Mouse (Mus musculus) kidney, postnatal 4 days (tissue): ENCODE measurements around the gene Uspl1.

ENCODE experiments used
- DNase-seq, 2 experiments: peaks; one replicate each; pipeline ENCODE4 v3.0.0; 2021; ENCODE audit warnings: mixed read lengths in 2 of 2

The Uspl1 gene

DNA sequence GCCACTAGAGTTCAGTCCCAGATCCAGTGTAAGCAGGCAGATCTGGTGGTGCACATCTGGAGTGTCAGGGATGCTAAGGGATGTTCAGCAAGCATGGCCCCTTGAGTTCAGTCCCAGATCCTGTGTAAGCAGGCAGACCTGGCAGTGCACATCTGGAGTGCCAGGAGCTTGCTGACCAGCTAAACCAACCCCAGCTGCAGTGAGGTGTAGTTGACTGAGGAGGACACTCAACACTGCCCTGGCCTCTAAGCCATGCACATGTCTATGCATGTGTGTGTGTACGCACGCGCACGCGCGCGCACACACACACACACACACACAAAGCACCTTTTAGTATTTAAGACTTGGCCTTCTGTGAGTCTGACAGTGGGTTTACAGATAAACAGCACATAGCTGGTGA, 31.4 kb downstream of the Uspl1 start:
- DNase-seq: no peak

DNA sequence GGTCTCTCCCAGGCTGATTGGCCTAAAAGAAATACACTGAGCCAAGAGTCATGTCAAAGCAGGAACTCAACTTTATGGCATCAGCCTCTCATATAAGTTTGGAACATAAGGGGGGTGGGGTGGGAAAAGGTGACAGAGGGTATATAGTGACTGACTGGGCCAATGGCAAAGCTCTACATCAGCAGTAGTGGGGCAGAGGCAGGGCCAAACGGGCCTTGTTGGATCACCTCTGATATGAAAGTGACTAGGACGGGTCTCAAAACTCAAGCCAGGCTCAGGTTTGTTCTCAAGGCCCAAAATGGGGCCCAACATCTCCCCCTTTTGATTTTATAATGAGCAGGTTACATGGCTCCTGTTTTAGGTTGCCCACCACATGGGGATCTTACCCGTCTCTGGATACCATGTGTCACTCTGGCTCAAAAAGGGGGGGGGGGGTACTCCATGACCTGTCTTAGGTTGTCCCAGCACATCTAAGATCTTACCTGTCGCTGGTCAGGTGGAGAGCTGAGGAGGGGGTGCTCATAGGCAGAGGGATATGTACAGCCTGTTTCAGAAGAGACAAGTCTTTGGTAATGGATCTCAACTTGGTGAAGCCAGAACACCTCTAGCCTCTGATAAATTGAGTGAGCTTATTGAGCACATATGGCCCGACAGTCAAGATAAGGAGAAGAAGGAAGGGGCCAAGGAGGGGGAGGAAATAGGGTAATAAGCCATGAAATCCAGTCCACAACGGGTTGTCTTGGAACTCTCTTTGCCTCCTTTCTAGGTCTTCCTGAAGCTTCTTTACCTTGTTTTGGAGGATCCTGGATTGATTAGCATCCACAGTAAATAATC, 33.6 kb downstream of the Uspl1 start:
- no peak for DNase-seq

DNA sequence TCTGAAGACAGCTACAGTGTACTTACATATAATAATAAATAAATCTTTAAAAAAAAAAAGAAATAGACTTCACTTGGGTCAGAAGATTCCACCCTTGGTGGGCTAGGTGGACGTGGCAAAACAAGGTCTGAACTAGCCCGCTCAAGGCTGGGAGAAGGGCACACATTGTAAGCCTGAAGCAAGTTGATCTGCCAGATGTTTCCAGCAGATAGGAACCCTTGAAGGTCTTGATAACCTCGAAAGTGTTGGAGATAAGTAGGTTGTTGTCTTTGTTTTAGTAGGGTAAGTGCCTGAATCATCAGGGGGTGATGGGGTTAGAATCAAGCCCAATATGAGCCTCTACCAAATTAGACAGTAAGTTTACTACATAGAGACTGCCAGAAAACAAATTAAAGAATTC, 35.3 kb downstream of the Uspl1 start:
- no peak for DNase-seq

DNA sequence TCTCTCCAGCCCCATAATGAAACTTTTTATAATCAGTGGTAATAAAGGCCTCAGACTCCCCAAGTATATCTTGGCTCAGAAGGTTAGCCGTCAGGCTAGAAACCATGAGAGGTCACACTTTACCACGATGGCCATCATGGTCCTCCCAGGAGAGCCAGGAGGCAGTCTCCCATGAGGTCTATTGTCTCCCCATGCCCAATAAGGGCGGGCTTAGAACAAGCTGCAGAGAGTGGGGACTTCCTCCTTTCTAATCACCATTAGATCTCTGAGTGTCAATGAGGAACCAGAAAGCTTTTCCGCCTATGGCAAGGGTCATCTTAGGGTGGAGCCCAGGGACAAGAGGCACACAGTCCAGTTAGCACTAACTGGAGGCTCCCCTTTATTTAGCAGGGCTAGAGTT, 37.2 kb downstream of the Uspl1 start:
- DNase-seq: no peak

DNA sequence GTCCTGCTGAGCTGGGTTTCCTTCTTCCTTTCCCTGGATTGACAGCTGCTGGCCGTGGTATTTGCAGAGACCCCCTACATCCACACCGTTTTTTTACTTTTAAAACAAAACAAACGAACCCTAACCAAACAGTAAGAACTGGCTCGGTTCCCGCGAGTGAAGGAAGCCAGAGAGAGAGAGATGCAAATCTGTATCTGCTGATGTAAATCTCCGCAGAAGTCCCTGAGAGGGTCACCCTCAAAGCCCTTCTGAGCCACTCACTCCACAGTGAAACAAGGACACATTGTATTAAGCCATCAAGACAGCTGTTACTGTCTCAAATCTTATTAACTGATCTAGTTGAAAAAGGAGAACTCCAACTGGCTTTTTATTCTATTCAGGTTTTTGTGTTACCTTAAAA, 40.5 kb downstream of the Uspl1 start:
- DNase-seq: peak; percentile 31 to 40

DNA sequence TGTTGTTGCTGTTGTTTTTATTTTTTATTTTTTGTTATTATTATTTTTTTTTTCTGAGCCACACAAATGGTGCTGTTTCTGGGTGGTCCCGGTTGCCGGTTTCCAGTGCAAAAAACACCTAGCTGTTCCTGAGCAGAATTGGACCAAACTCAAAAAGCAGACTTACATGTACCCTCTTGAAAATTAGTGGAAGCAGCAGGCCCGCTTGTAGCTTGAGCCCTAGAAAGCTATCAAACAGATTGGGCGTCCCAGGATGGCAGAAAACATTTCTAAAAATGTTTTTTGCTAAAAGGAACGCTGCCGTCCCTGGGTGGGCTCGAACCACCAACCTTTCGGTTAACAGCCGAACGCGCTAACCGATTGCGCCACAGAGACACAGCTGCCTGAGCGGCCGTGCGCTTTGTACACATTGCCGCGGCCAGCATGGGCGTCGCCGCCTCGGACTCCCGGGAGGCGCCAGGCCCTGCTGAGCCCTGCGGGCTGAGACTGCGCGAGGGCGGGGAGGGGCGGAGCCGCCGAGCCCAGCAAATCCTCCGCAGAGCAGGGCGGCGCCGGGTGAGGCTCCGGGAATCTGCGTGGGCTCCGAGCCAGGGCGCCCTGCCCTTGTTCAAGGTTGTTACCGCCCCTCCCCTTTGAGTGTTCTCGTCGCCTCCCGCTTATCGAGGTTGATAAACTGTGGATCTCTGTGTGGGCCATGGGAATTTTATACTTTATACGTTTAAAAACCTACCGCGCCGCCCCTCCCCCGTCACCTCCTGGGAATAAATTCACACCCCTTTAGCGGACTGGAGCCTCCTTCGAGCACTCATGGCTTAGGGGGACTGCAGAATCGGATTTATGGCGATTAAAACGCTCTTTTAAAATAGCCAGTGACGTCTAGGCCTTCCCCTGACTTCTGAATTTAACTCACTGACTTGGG, 44.8 kb downstream of the Uspl1 start:
- DNase-seq: peak; percentile 98 to 99

DNA sequence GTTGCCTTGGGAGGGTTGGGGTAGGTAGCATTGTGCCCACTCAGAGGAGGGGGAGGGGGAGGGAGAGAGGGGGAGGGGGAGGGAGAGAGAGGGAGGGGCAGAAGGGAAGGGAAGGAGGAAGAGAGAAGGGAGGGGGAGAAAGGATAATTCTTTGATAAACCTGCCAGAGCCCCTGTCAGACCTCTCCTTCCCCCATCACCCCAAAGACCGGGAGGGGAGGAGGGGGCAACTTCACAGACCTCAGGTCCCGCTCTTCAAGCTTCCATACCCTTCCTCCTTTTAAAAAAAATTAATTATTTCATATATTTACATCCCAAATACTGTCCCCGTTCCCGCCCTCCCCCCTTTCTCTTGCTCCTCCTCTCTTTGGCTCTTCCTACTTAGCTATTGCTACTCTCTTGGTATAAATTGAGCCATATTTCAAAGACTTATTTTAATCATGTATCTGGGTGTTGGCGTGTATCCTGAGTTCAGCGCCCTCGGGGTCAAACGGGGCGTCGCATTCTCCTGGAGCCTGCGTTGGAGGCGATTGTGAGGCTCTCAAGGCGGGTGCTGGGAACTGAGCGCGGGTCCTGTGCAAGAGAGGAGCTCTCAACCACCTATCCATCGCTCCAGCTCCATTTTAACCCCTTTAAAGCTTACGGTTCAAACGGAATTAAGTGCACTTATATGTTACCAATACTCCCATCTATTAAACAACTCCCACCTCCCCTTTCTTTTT, 45.6 kb downstream of the Uspl1 start:
- DNase-seq: no peak

DNA sequence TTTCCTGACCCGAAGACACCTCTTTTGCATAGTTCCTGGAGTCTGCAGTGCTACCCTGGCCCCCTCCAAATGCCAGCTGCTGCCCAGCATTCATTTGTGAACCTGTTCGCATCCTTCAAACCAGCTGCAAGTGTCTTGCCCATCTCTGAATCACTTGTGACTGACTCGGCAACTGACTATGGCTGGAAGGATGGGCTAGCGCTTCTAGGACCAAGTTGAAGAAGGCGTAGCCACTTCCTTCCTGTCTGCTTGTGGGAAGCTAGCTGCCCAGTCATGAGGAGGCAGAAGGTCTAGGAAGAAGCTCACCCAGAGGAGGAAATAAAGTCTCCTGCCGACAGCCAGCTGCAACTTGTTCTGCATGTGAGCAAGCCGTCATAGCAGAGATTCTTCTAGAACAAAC, 50.9 kb downstream of the Uspl1 start:
- no peak for DNase-seq

DNA sequence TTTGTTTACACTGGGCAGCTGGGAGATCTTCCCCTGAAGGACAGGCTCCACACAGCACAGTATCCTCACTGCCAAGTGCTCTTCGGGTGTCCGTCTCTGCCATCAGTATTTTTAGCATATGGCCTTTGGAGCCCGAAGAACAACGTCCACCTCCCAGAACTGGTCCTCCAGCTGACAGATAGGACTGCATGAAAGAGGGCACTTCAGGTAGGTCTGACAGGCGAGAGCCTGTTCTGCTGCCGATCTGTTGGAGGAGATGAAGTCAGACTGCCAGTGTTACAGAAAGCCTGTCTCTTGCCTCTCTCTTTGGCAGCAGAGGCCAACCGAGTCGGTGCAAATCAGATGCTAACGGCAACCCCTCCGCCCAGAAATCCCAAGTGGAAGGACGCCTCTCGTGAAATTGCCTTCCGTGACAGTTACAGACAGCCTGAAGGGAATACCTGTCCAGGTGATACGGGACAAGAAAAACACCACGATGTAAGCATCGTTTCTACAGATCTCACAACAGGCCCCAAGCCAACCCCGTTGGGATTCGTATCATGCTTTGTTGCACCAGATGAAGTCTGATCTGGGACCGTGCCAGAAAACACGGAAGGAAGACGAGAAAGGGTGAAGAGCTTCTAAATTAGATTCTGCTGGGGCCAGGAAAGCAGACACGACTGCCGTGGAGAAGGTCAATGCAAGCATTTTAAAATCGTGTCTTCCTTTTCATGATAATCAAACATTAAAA, 53.2 kb downstream of the Uspl1 start:
- no peak for DNase-seq

DNA sequence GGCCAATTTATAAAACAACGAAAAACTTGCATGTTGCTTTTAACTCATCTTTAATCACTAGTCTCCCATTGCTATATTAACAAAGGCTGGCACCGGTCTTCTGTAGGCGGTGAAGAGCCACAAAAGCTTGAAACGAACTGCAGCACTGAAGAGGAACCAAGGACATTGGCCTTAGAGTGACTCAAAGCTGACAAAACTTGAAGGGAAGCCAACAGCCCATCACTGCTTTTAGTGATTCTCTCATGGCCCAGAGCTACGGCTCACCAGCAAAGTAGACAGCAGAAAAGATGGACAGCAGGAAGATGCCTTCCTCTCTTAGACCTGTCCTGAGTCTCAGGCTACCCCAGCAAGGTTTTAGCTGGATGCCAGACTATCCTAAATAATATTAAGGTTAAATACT, 58.3 kb downstream of the Uspl1 start:
- DNase-seq: no peak

DNA sequence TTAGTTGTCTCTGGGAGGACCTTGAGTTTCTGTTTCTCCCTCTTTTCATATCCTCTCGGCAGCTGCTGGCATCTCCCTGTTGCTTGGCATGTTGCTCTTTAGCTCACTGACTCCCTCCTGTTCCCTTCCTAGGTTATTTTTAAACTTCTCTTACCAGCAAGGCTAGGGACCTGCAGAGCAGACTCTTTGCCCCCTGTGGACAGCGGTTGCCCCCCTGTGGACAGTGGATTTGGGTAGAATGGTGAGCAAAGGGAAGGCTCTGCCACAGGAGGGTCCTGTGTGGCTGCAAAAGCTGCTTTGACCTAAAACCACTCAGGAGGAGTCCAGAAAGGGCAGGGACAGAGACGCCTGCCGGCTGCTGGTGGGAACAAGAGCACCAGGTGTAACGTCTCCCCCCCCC, 58.9 kb downstream of the Uspl1 start:
- no peak for DNase-seq

DNA sequence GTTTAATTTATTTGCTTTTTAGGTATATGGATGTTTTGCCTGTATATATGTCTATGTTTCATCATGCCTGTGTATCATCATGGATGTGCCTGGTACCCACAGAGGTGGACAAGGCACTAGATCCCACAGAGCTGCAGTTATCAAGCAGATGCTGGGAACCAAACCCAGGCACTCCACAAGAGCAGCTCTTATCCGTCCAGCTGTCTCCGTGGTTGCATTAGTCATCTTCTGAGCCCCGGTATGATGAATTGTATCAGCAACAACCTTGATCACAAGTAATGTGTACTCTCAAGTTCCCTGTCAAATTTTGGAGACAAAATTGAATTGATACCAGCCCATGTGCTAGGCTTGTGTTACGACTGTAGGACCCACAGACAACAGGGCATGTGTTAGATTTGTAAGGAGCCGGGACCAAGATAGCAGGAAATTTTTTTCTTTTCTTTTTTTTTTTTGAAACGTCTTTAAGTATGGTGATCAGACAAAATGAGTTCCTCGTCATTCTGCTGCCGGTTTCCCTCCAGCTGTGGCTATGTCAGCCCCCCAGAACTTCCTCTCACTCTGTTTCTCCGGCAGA, 61.3 kb downstream of the Uspl1 start:
- DNase-seq: no peak

DNA sequence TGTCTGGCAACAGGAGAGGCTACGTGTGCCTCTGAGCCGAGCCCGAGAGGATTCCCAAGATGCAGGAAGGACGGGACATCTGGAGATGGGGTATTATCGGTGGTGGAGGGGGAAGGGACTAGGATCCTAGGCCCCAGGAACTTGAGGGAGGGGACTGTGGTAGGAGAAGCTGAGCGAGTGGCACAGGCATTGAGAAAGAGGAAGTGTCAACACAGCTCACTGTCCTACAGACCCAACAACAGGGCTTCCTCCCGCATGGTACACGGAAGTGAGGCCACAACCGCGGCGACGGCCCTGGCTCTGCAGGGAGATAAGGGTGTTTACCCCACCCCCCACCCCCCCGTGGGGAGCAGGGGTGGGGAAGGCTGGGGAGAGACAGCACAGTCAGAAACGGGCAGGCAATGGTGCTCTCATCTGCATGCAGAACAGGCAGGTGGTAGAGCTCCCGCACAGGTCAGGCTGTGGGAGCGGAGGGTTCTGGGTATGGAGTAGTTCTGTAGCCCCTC, 61.9 kb downstream of the Uspl1 start:
- DNase-seq: peak; percentile 21 to 54

DNA sequence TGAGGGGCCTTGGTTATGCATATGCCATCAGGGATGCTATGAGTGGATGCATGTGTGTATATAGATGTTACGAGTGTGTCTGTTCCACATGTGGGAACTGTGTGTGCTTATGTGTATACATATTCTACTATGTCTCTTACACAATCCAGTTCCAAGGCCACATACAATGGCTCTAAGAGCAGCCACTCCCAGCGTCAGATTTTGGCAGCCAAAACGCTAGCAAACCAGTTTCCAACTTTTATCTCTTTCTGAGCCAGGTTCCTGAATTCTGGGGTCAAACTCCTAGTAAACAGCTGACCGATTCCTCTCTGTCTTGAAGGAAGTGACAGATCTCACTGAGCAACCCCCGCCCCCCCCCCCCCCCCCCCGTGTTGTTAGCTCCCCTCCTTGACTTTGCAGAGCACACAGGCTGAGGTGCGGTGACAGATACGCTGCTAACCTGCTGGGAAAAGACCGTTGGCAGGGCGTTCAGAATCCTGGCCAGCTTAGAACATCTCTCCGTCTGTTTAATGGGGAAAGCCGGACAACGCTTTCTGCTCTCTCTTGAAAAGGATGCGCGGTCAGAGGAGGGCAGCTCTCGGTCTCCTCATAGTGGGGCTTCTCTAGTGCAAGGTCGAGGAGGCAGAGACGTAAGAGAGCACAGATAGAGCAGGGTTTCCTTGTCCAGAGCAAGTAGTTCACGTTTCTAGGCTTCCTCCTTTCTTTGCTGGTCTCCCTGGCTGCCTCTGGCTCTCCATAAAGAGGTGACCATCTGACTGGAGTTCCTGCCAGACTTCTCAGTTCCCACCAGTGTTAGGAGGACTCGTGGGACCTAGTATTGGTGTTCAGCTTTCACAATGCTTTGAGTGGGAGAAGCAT, 63.1 kb downstream of the Uspl1 start:
- DNase-seq: no peak

DNA sequence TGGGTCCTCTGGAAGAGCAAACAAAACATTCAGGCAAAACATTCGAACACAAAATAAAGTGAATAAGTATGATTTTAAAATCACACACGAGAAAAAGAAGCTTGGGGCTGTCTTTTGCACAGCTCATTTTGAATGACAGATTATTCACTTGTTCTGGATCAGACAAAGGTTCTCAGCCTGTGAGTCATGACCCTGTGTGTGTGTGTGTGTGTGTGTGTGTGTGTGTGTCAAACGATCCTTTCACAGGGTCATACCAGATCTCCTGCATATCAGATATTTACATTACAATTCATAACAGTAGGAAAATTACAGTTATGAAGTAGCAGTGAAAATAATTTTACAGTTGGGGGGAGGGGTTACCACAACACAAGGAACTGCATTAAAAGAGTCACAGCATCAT, 68.2 kb downstream of the Uspl1 start:
- no peak for DNase-seq

DNA sequence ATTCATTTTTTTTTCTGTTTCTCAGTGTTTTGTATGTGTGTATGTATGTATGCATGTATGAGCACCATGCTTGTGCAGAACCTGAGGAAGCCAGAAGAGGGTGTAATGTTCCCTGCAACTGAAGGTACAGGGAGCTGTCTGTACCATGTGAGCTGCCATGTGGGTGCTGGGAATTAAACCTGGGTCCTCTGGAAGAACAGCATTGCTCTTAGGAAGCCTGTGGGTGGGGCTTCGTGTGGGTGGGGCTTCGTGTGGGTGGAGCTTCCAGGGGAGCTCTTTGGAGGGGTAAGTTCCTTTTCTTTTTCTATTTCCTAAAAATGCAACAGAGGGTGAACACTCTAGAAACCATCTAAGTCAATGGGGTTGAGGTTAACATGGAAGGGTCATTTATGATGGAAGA, 69.3 kb downstream of the Uspl1 start:
- no peak for DNase-seq

DNA sequence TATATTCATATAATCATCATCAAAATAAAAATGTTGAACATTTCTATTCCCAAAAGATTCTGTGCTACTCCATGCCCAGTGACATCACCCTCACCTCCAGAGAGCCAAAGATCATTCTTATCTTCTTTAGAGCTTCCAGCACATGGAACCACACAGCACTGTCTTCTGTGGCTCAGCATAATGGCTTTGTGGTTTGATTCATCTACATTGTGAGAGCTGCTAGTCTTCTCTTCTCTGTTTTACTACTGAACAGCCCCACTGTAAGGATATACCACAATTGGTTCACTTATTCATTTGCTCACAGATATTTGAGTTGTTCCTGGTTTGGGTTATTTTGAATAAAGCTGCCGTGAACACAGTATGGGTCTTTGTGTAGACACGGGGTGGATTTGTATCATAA, 71.4 kb downstream of the Uspl1 start:
- no peak for DNase-seq

DNA sequence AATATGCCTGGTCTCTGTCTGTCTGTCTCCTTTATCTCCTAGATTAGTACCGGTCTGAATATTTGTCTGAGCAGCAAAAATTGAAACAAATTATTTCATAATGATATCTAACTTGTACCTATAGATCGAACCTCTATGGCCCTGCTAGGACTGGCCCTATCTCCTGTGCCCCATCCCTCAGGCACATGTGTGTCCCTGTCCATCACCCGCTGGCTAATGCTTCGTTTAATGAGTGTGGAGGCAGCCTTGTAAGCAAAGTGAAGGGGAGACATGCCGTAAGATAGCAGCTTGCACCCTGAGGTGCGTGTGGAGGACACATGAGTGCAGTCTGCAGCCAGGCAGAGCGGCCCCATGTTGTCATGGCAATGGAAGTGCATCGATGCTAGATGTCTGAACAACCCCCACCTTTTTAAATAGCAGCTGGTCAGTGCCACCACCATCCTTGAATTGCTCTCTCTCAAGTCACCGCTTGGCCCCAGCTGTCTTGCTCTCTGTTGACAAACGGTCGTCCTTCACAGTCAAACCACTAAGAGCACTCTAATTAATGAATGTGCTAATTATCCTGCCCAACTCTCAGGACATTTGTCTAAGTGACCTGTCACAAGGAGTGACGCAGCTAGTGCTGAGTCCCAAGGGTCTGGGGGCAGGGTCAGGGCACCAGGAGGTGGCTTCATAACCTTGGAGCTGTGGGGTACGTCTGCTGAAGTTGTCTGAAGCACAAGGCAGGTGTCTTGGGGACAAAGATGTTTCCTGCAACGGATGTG, 73.5 kb downstream of the Uspl1 start:
- no peak for DNase-seq

DNA sequence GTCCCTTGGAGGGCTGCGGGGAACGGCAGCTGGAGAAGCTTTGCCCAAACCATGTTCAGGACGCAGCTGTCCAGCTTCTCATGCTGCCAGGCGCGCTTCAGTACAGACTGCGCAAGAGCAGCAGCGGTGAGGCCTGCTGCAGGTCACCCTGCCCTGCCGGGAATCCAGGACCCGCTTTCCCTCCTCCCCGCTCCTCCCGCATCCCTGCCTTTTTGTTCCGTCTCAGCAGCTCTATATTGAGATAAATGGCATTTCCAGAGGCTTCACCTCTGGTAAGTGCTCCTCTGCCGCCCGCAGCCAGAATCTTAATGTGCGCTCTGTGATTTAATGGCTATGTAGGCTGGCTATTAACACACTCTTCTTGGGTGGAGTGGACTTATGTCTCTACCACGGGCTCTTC, 74.9 kb downstream of the Uspl1 start:
- DNase-seq: peak; percentile 49 to 59

DNA sequence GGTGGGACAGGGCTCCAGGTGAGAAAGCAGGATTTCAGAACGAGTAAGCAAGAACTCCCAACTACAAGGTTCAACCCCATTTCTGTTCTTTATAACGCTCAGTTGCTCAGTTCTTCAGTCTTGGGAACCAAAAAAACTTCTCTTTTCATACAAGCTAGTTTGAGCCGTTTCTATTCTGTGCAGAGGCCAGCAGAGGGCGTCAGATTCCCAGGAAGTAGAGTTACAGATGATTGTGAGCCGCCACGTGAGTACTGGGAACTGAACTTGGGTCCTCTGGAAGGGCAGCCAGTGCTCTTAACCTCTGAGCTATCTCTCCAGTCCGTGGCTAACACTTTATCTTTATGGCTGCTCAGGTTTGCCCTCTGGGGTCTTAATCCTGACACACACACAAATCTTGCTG, 77.3 kb downstream of the Uspl1 start:
- no peak for DNase-seq
